Mouse (Mus musculus) lung, postnatal 0 days (tissue): ENCODE measurements around the gene Zfp691.

Experiments
- CTCF ChIP-seq: IDR thresholded peaks from 2 replicates; pipeline ENCODE4 v1.5.1; 2016; ENCODE audit warnings: antibody characterized with exemption, mild to moderate bottlenecking
- EP300 ChIP-seq: IDR thresholded peaks from 2 replicates; pipeline ENCODE4 v1.6.1; 2016; ENCODE audit warnings: antibody characterized with exemption, mild to moderate bottlenecking, control low read depth

DNA sequence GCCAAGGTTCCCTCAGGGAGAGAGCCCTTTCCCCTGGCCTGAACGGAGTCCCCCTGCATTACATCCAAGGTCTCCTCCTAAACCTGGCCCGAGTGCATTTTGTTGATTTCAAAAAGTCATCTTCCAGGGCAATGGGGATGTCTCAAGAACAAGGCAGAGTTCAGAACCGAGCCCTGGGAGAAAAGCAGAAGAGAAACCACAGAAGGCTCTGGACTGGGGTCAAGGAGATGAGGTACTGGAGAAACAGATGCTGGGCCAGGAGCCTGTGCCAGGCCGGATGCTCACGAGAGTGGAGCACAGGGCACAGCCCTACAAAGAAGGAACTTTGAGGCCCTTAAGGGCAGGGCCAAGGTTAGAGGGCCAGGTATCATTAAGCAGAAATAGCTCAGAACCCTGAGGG is 3.7 kb upstream of the Zfp691 start:
- TF ChIP-seq CTCF (no peak), EP300 (no peak)
